Mouse (Mus musculus) lung, postnatal 0 days (tissue): ENCODE measurements at regions not wholly inside any gene's neighbourhood (a gene's known extent, or its start where the extent isn't known, plus 50 kb on each side); places are given as distances from the start of the nearest gene placed in this dataset.

Experiments
- CTCF ChIP-seq: IDR thresholded peaks from 2 replicates; pipeline ENCODE4 v1.5.1; 2016; ENCODE audit warnings: antibody characterized with exemption, mild to moderate bottlenecking
- EP300 ChIP-seq: IDR thresholded peaks from 2 replicates; pipeline ENCODE4 v1.6.1; 2016; ENCODE audit warnings: antibody characterized with exemption, mild to moderate bottlenecking, control low read depth

DNA sequence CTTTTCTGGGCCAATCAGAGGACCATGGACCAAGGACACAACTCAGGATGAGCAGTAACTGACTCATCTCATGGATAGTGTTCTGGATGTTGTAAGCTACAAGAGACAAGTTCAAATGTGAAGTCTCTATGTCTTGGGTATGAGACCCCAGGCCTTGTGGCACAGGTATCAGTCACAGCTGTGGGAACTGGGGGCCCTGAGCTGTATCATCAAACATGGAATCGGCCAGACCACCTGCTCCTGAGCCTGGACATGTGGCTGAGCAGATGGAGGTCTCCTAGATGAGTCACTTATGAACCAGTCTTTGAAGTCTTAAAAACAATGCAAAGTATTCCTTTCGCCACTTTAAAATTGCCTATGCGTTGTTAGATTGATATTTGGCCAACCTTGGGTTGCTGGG lies 432.1 kb downstream of the Rps24 start:
- TF ChIP-seq CTCF (no peak), EP300 (no peak)
